Mouse (Mus musculus): Measurements from ENCODE around the gene Reep6.

GRCm38 (mm10) chr10:80341491-80342304, 11.9 kb downstream of the Reep6 start:
- no peak for TF ChIP-seq CTCF (IDR thresholded peaks at IDR 0.05; ENCODE audit: insufficient read depth, low read length)
- no peak for TF ChIP-seq POLR2A (IDR thresholded peaks at IDR 0.05; ENCODE audit: borderline replicate concordance, extremely low read depth, low read depth, low read length)

All from lung, adult 2 months (tissue).